Mouse (Mus musculus) lung, adult 2 months (tissue): ENCODE measurements around the gene Adamts17.

ENCODE experiments used
- CTCF ChIP-seq: fragments of 200-500 bp; IDR thresholded peaks from 2 replicates; pipeline ENCODE4 v1.5.1; 2011; ENCODE audit warnings: mild to moderate bottlenecking, low read length, control low read depth; ENCODE audit not compliant: insufficient read depth
- POLR2A ChIP-seq: fragments of 200-500 bp; IDR thresholded peaks from 2 replicates; pipeline ENCODE4 v1.6.1; 2011; ENCODE audit warnings: low read depth, mild to moderate bottlenecking, control low read depth, low read length, borderline replicate concordance; ENCODE audit errors: extremely low read depth

DNA sequence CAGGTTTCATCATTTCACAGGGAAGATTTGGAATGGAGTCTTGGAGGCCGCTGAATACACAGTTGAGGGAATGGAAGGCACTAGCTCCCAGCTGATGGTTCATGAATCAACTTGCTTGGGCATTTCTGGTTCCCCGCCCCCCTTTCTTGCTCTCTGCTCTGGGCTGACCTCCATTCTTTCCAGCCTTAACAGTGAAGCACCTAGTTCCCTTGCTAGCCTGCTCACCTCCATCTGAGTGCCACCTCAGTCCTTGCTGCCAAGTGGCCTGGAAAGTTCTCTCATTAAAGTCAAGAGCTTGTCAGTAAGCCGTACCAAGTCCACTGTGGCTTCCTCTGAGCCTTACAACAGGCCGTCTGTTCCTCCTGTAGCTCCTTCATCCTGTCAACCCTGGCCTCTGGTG lies 52.6 kb downstream of the Adamts17 start:
- TF ChIP-seq POLR2A = no peak
- TF ChIP-seq CTCF = no peak
